9 mouse cellular contexts compared by ENCODE assay signal in the genomic region with DNA sequence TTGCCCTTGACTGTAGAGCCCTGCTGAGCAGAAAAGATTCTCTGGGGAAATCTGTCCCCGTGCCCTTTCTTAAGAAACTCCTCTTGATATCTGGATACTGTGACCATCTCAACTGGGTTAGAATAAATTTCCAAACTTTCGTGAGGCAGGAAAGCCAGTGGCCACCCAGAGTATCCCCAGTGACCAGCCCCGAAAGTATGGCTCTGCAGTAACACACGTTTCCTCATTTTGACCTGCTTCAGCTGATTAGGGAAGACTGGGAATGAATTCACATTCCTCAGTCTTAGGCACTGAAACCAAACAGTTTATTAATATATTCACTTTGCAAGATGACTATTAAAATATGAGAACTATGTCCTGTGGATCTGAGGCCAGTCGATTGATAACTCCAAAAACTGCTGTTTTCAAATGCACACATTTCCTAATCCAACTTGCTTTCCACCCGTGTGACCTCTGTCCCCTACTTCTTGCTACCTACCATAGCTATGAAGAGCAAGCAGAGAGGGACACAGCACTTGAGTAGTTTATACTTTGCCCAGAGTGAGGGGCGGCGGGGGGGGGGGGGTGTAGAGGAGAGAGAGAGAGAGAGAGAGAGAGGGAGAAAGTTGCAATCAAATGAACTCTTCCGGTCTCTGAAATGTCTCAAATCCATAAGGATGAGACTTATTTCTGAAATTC. TPM values are rescaled to one million over a fixed set of nuclear protein-coding genes. Genes with fewer than 3 reads are reported as not detected.
DNase-seq lines count a peak whose midpoint lies in the region; ATAC-seq lines count a peak whose summit lies in the region.
"Had no signal": no experiment of that assay in that cellular context is flagged by ENCODE, and none has a peak within 500 bp of the region (broad histone marks: within the 10 kb centered on the region; RNA-seq: fewer than 3 reads in every experiment).

No protein-coding gene starts in this region.

- peak overlapping the region; percentile 98 for H3K4me2 ChIP-seq in embryonic facial prominence, embryonic 15.5 days (replicated peaks)
- H3K4me2 ChIP-seq in intestine, embryonic 16.5 days (ENCODE audit: low read depth, low read length): peak overlapping the region; percentile 98
- peak overlapping the region; percentile 87 for H3K4me2 ChIP-seq in midbrain, embryonic 12.5 days (replicated peaks)

- no peaks in the 10 kb centered on the region for H3K36me3 ChIP-seq in embryonic facial prominence, embryonic 15.5 days
- H3K36me3 ChIP-seq in intestine, embryonic 16.5 days (ENCODE audit: control insufficient read depth, insufficient read depth, low read length): no peaks in the 10 kb centered on the region
- H3K36me3 ChIP-seq in midbrain, embryonic 12.5 days: no peaks in the 10 kb centered on the region
- H3K36me3 ChIP-seq: G1E had no signal

- H3K27me3 ChIP-seq in embryonic facial prominence, embryonic 15.5 days: peaks cover 16% of the 10 kb centered on the region
- peaks cover 5% of the 10 kb centered on the region; the same call in 1 of the 2 replicates for H3K27me3 ChIP-seq in intestine, embryonic 16.5 days (replicated peaks; ENCODE audit: control insufficient read depth, insufficient read depth, low read length)
- H3K27me3 ChIP-seq in midbrain, embryonic 12.5 days: peaks cover 27% of the 10 kb centered on the region

- peaks cover 11% of the 10 kb centered on the region for H3K4me1 ChIP-seq in embryonic facial prominence, embryonic 15.5 days
- no peaks in the 10 kb centered on the region for H3K4me1 ChIP-seq in intestine, embryonic 16.5 days (ENCODE audit: control insufficient read depth, insufficient read depth, low read length)
- H3K4me1 ChIP-seq in midbrain, embryonic 12.5 days: peaks cover 16% of the 10 kb centered on the region

- DNase-seq in heart, adult 9 months (ENCODE audit: low spot score in 2 of 2): peak; percentile 11 to 30
- DNase-seq in heart, postnatal 14 days: no peak
- DNase-seq in left cerebral cortex, postnatal 4 days: no peak
- DNase-seq in spleen, postnatal 14 days (ENCODE audit: low spot score in 2 of 2): no peak
- DNase-seq in thymus, adult 18-20 months: no peak

- H3K4me3 ChIP-seq in embryonic facial prominence, embryonic 15.5 days (replicated peaks): peak overlapping the region; percentile 64
- peak overlapping the region; percentile 81 for H3K4me3 ChIP-seq in intestine, embryonic 16.5 days (ENCODE audit: low read length)
- peak overlapping the region; percentile 73 for H3K4me3 ChIP-seq in midbrain, embryonic 12.5 days

- WGBS in embryonic facial prominence, embryonic 15.5 days: 32% methylated on average over 9 of the region's 9 CpGs
- 18% methylated on average over 9 of the region's 9 CpGs for WGBS in intestine, embryonic 16.5 days
- WGBS in midbrain, embryonic 12.5 days: 31% methylated on average over 8 of the region's 9 CpGs

- H3K27ac ChIP-seq in embryonic facial prominence, embryonic 15.5 days (replicated peaks): no peak overlapping the region
- peak overlapping the region; percentile 78 for H3K27ac ChIP-seq in intestine, embryonic 16.5 days (ENCODE audit: low read length)
- no peak overlapping the region for H3K27ac ChIP-seq in midbrain, embryonic 12.5 days (replicated peaks)

- peak overlapping the region; percentile 27; the same call in 1 of the 2 replicates for H3K9ac ChIP-seq in embryonic facial prominence, embryonic 15.5 days
- H3K9ac ChIP-seq in intestine, embryonic 16.5 days (ENCODE audit: low read depth, low read length): peak overlapping the region; percentile 79
- peak overlapping the region; percentile 81; the same call in 1 of the 2 replicates for H3K9ac ChIP-seq in midbrain, embryonic 12.5 days (replicated peaks)

- H3K9me3 ChIP-seq in embryonic facial prominence, embryonic 15.5 days (replicated peaks): no peaks in the 10 kb centered on the region
- no peaks in the 10 kb centered on the region for H3K9me3 ChIP-seq in intestine, embryonic 16.5 days (ENCODE audit: control insufficient read depth, low read length)
- no peaks in the 10 kb centered on the region for H3K9me3 ChIP-seq in midbrain, embryonic 12.5 days

- intact Hi-C loops in heart, postnatal 14 days (cut with DNase I): loop anchor here (5.0 kb wide), 2 partner anchors 68 to 138 kb away; no protein-coding TSS in a partner anchor
- intact Hi-C loops in left cerebral cortex, postnatal 4 days (cut with DNase I): no loop called here

- ATAC-seq in embryonic facial prominence, embryonic 15.5 days (ENCODE audit: insufficient number of reproducible peaks, low FRiP score, low TSS enrichment, low read depth): no peak
- peak; percentile 35 for ATAC-seq in intestine, embryonic 16.5 days
- ATAC-seq in midbrain, embryonic 12.5 days (ENCODE audit: low FRiP score, low read depth): no peak

RNA-seq across cellular contexts. Expression of a gene that starts 1.0 kb away (rescaled TPM):
- 1 to 10 TPM; 3.9 to 4.7 TPM for total RNA-seq in heart, postnatal 14 days (2021)
- 15.7 and 20.5 TPM in 2 replicates for polyA plus RNA-seq in embryonic facial prominence, embryonic 15.5 days (2015; fragmentation: Nextera tagmentation; extraction: Ambion mirVana)
- 11.8 and 14.3 TPM in 2 replicates for polyA plus RNA-seq in intestine, embryonic 16.5 days (2015; fragmentation: Nextera tagmentation; extraction: Ambion mirVana)
- polyA plus RNA-seq in midbrain, embryonic 12.5 days (2016; fragmentation: Nextera tagmentation; extraction: Ambion mirVana): 39.2 and 46.8 TPM in 2 replicates
- total RNA-seq in left cerebral cortex, postnatal 4 days (2021): 100 to 1,000 TPM; 138 to 165 TPM
- polyA plus RNA-seq: G1E had no signal

Comparison
In these comparisons a context has a peak if more than half of its experiments do, and no peak if none do; other contexts are left out.
1. DNase-seq: peak in heart, adult 9 months (2 of 2); none in heart, postnatal 14 days (0 of 2), left cerebral cortex, postnatal 4 days (single experiment), spleen, postnatal 14 days (0 of 2) and thymus, adult 18-20 months (0 of 2).
2. H3K9ac ChIP-seq: peak in every context shown above with its lines; median percentile 81 in midbrain, embryonic 12.5 days; 79 in intestine, embryonic 16.5 days; 27 in embryonic facial prominence, embryonic 15.5 days.
3. Peak in every context shown above with its lines, with median percentiles within 50 percentile points of each other: H3K4me2 ChIP-seq and H3K4me3 ChIP-seq.